Mouse (Mus musculus): Measurements from ENCODE around the gene 3110009E18Rik. TPM values are rescaled to one million over a fixed set of nuclear protein-coding genes. Genes with fewer than 3 reads are reported as not detected.

Gene 3110009E18Rik
- polyA plus RNA-seq, 1 experiment from 2014 or later, result 12.5 TPM

- TF ChIP-seq EP300 (IDR thresholded peaks at IDR 0.05), result no peak
- TF ChIP-seq CTCF (IDR thresholded peaks at IDR 0.05), result no peak
- Histone ChIP-seq H3K27me3 (replicated peaks; ENCODE audit: insufficient read depth, low read length) (no peaks in the 10 kb centered on the region; the same call in 1 of the 2 replicates), H3K36me3 (ENCODE audit: insufficient read depth, low read length) (no peaks in the 10 kb centered on the region), H3K9ac (replicated peaks; ENCODE audit: low read depth) (no peak overlapping the region), H3K9me3 (ENCODE audit: low read length) (no peaks in the 10 kb centered on the region), H3K4me3 (ENCODE audit: low read depth, low read length) (no peak overlapping the region), H3K4me1 (ENCODE audit: insufficient read depth, low read depth, low read length) (no peaks in the 10 kb centered on the region), H3K4me2 (replicated peaks; ENCODE audit: low read depth, low read length) (no peak overlapping the region), H3K27ac (ENCODE audit: low read length) (no peak overlapping the region)
- no peak for ATAC-seq
- 87% methylated on average over 10 of the region's 10 CpGs for WGBS
- DNase-seq (ENCODE audit: low spot score), result no peak
Observed at GRCm38 (mm10) chr1:120193586-120193985, 72.6 kb downstream of the 3110009E18Rik start.

- H3K4me3 ChIP-seq (ENCODE audit: low read depth, low read length), result no peak overlapping the region
- no peak overlapping the region for H3K9ac ChIP-seq (replicated peaks; ENCODE audit: low read depth)
- H3K4me1 ChIP-seq (ENCODE audit: insufficient read depth, low read depth, low read length), result no peaks in the 10 kb centered on the region
- no peaks in the 10 kb centered on the region; the same call in 1 of the 2 replicates for H3K27me3 ChIP-seq (replicated peaks; ENCODE audit: insufficient read depth, low read length)
- H3K36me3 ChIP-seq (ENCODE audit: insufficient read depth, low read length), result no peaks in the 10 kb centered on the region
- DNase-seq (ENCODE audit: low spot score) (no peak), ATAC-seq (no peak)
- H3K4me2 ChIP-seq (replicated peaks; ENCODE audit: low read depth, low read length), result no peak overlapping the region
- no peaks in the 10 kb centered on the region for H3K9me3 ChIP-seq (ENCODE audit: low read length)
- no peak overlapping the region for H3K27ac ChIP-seq (ENCODE audit: low read length)
- TF ChIP-seq EP300 (IDR thresholded peaks at IDR 0.05) (no peak), CTCF (IDR thresholded peaks at IDR 0.05) (no peak)
- 35% methylated on average over 5 of the region's 5 CpGs for WGBS
Observed at GRCm38 (mm10) chr1:120195947-120196346, 75.0 kb downstream of the 3110009E18Rik start.

- ATAC-seq (no peak), DNase-seq (ENCODE audit: low spot score) (no peak)
- no peaks in the 10 kb centered on the region; the same call in 1 of the 2 replicates for H3K27me3 ChIP-seq (replicated peaks; ENCODE audit: insufficient read depth, low read length)
- no peak overlapping the region for H3K9ac ChIP-seq (replicated peaks; ENCODE audit: low read depth)
- WGBS, result 96% methylated on average over 2 of the region's 2 CpGs
- TF ChIP-seq EP300 (IDR thresholded peaks at IDR 0.05), result no peak
- no peak for TF ChIP-seq CTCF (IDR thresholded peaks at IDR 0.05)
- no peaks in the 10 kb centered on the region for H3K4me1 ChIP-seq (ENCODE audit: insufficient read depth, low read depth, low read length)
- H3K4me2 ChIP-seq (replicated peaks; ENCODE audit: low read depth, low read length), result no peak overlapping the region
- H3K9me3 ChIP-seq (ENCODE audit: low read length), result no peaks in the 10 kb centered on the region
- no peak overlapping the region for H3K27ac ChIP-seq (ENCODE audit: low read length)
- H3K4me3 ChIP-seq (ENCODE audit: low read depth, low read length), result no peak overlapping the region
- no peaks in the 10 kb centered on the region for H3K36me3 ChIP-seq (ENCODE audit: insufficient read depth, low read length)
Observed at GRCm38 (mm10) chr1:120196724-120197123, 75.7 kb downstream of the 3110009E18Rik start.

DNA sequence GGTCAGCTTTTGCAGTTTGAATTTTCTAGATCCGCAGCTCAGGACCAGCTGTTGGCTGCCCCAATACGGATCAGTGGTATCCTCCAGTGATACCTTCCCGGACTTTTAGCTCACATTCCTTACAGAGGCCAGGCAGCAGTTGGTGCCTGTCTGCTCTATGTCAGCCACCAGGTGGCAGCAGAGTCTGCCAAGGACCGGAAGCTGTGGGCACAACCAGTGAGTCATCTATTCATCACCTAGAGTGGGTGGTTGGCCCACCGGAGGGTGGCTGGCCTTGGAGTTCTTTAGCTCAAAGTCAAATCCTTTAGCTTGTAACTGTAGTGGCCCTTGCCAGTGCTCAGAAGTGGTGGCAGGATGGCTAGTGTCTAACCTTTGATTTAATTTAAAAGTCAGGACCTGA, 76.2 kb downstream of the 3110009E18Rik start:
- no peaks in the 10 kb centered on the region for H3K36me3 ChIP-seq (ENCODE audit: insufficient read depth, low read length)
- H3K9me3 ChIP-seq (ENCODE audit: low read length), result no peaks in the 10 kb centered on the region
- 16% methylated on average over 5 of the region's 5 CpGs for WGBS
- TF ChIP-seq CTCF (IDR thresholded peaks at IDR 0.05) (peak; percentile 95), EP300 (IDR thresholded peaks at IDR 0.05) (no peak)
- ATAC-seq (peak; percentile 70; the same call in 1 of the 2 replicates), DNase-seq (ENCODE audit: low spot score) (peak; percentile 80)
- no peak overlapping the region for H3K9ac ChIP-seq (replicated peaks; ENCODE audit: low read depth)
- H3K4me1 ChIP-seq (ENCODE audit: insufficient read depth, low read depth, low read length), result no peaks in the 10 kb centered on the region
- H3K4me3 ChIP-seq (ENCODE audit: low read depth, low read length), result no peak overlapping the region
- no peak overlapping the region for H3K4me2 ChIP-seq (replicated peaks; ENCODE audit: low read depth, low read length)
- H3K27me3 ChIP-seq (replicated peaks; ENCODE audit: insufficient read depth, low read length), result no peaks in the 10 kb centered on the region; the same call in 1 of the 2 replicates
- H3K27ac ChIP-seq (ENCODE audit: low read length), result no peak overlapping the region

- no peak overlapping the region for H3K4me3 ChIP-seq (ENCODE audit: low read depth, low read length)
- H3K4me1 ChIP-seq (ENCODE audit: insufficient read depth, low read depth, low read length), result no peaks in the 10 kb centered on the region
- H3K27ac ChIP-seq (ENCODE audit: low read length), result no peak overlapping the region
- TF ChIP-seq CTCF (IDR thresholded peaks at IDR 0.05), result no peak
- no peak for TF ChIP-seq EP300 (IDR thresholded peaks at IDR 0.05)
- 42% methylated on average over 3 of the region's 3 CpGs for WGBS
- H3K27me3 ChIP-seq (replicated peaks; ENCODE audit: insufficient read depth, low read length), result no peaks in the 10 kb centered on the region; the same call in 1 of the 2 replicates
- DNase-seq (ENCODE audit: low spot score) (no peak), ATAC-seq (no peak)
- no peak overlapping the region for H3K9ac ChIP-seq (replicated peaks; ENCODE audit: low read depth)
- H3K36me3 ChIP-seq (ENCODE audit: insufficient read depth, low read length), result no peaks in the 10 kb centered on the region
- no peaks in the 10 kb centered on the region for H3K9me3 ChIP-seq (ENCODE audit: low read length)
- H3K4me2 ChIP-seq (replicated peaks; ENCODE audit: low read depth, low read length), result no peak overlapping the region
Observed at GRCm38 (mm10) chr1:120198151-120198550, 77.2 kb downstream of the 3110009E18Rik start.

DNA sequence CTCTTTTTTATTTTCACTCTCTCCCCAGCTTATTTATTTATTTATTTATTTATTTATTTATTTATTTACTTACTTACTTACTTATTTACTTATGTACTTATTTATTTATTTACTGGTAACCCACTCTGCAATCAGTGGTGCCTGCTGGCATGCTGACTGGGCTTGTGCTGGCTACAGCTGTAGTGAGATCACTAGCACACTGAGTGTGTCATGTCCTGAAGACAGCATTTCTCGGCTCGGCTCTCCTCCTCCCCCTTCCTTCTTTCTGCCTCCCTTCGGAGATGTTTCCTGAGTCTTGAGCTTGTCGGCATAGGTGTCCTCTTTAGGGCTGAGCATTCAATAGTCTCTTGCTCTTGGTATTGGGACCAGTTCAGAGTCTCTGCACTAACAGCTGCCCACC, 78.0 kb downstream of the 3110009E18Rik start:
- Histone ChIP-seq H3K36me3 (ENCODE audit: insufficient read depth, low read length) (no peaks in the 10 kb centered on the region), H3K4me1 (ENCODE audit: insufficient read depth, low read depth, low read length) (no peaks in the 10 kb centered on the region), H3K27ac (ENCODE audit: low read length) (no peak overlapping the region), H3K4me3 (ENCODE audit: low read depth, low read length) (no peak overlapping the region), H3K9ac (replicated peaks; ENCODE audit: low read depth) (no peak overlapping the region), H3K4me2 (replicated peaks; ENCODE audit: low read depth, low read length) (no peak overlapping the region), H3K27me3 (replicated peaks; ENCODE audit: insufficient read depth, low read length) (no peaks in the 10 kb centered on the region; the same call in 1 of the 2 replicates), H3K9me3 (ENCODE audit: low read length) (no peaks in the 10 kb centered on the region)
- TF ChIP-seq EP300 (IDR thresholded peaks at IDR 0.05) (no peak), CTCF (IDR thresholded peaks at IDR 0.05) (no peak)
- WGBS, result 76% methylated on average over 4 of the region's 4 CpGs
- ATAC-seq, result no peak
- DNase-seq (ENCODE audit: low spot score), result no peak

- Histone ChIP-seq H3K9me3 (ENCODE audit: low read length) (no peaks in the 10 kb centered on the region), H3K27ac (ENCODE audit: low read length) (no peak overlapping the region), H3K36me3 (ENCODE audit: insufficient read depth, low read length) (no peaks in the 10 kb centered on the region), H3K4me2 (replicated peaks; ENCODE audit: low read depth, low read length) (no peak overlapping the region), H3K4me3 (ENCODE audit: low read depth, low read length) (no peak overlapping the region), H3K4me1 (ENCODE audit: insufficient read depth, low read depth, low read length) (no peaks in the 10 kb centered on the region), H3K9ac (replicated peaks; ENCODE audit: low read depth) (no peak overlapping the region), H3K27me3 (replicated peaks; ENCODE audit: insufficient read depth, low read length) (no peaks in the 10 kb centered on the region)
- 60% methylated on average over 3 of the region's 3 CpGs for WGBS
- TF ChIP-seq CTCF (IDR thresholded peaks at IDR 0.05) (no peak), EP300 (IDR thresholded peaks at IDR 0.05) (no peak)
- DNase-seq (ENCODE audit: low spot score) (no peak), ATAC-seq (no peak)
Observed at GRCm38 (mm10) chr1:120202542-120202941, 81.6 kb downstream of the 3110009E18Rik start.

Data from lung, postnatal 0 days (tissue).